Mouse (Mus musculus) hindbrain, postnatal 0 days (tissue): ENCODE measurements at regions not wholly inside any gene's neighbourhood (a gene's known extent, or its start where the extent isn't known, plus 50 kb on each side); places are given as distances from the start of the nearest gene placed in this dataset.

Source experiments
- ATAC-seq: fragments of 200-750 bp; cut with Nextera tagmentation; 2 replicates; pipeline ENCODE4 v1.8.0; 2017; ENCODE audit warnings: mild to moderate bottlenecking, moderate TSS enrichment, moderate library complexity
- DNase-seq: peaks from one replicate; pipeline ENCODE4 v3.0.0-alpha.2; 2015; ENCODE audit warnings: low spot score
- H3K27ac ChIP-seq: fragments of 300-500 bp; sonication (generic); 2 replicates; pipeline ENCODE4 v1.5.1; 2014; ENCODE audit warnings: mild to moderate bottlenecking
- H3K27me3 ChIP-seq: fragments of 300-500 bp; sonication (generic); 2 replicates; pipeline ENCODE4 v1.6.1; 2014; ENCODE audit warnings: low read length, mixed read lengths; ENCODE audit not compliant: insufficient read depth
- H3K36me3 ChIP-seq: fragments of 300-500 bp; sonication (generic); 2 replicates; pipeline ENCODE4 v1.6.1; 2014; ENCODE audit warnings: low read length, mixed read lengths; ENCODE audit not compliant: insufficient read depth
- H3K4me1 ChIP-seq: fragments of 300-500 bp; sonication (generic); 2 replicates; pipeline ENCODE4 v1.6.1; 2014; ENCODE audit warnings: antibody characterized with exemption, low read length, mixed read lengths; ENCODE audit not compliant: insufficient read depth
- H3K4me2 ChIP-seq: fragments of 300-500 bp; sonication (generic); 2 replicates; pipeline ENCODE4 v1.6.1; 2014; ENCODE audit warnings: low read depth, mild to moderate bottlenecking, low read length, moderate library complexity, mixed read lengths
- H3K4me3 ChIP-seq: fragments of 300-500 bp; sonication (generic); 2 replicates; pipeline ENCODE4 v1.5.1; 2014; ENCODE audit warnings: low read length
- H3K9ac ChIP-seq: fragments of 300-500 bp; sonication (generic); replicated peaks from 2 replicates; pipeline ENCODE4 v1.6.1; 2014; ENCODE audit warnings: mild to moderate bottlenecking, low read length, moderate library complexity, mixed read lengths
- H3K9me3 ChIP-seq: fragments of 300-500 bp; sonication (generic); 2 replicates; pipeline ENCODE4 v1.6.1; 2016; ENCODE audit warnings: low read length, mixed read lengths
- CTCF ChIP-seq: IDR thresholded peaks from 2 replicates; pipeline ENCODE4 v1.5.1; 2016; ENCODE audit warnings: antibody characterized with exemption, control low read depth, low read depth
- WGBS: fragments of 180-500 bp; shearing (Covaris S2); extraction: QIAGEN DNeasy Blood & Tissue Kit; methylation state at CpG from one replicate; pipeline ENCODE4 v1.1.7; 2014; 5-methylcytosine and 5-hydroxymethylcytosine counted together

DNA sequence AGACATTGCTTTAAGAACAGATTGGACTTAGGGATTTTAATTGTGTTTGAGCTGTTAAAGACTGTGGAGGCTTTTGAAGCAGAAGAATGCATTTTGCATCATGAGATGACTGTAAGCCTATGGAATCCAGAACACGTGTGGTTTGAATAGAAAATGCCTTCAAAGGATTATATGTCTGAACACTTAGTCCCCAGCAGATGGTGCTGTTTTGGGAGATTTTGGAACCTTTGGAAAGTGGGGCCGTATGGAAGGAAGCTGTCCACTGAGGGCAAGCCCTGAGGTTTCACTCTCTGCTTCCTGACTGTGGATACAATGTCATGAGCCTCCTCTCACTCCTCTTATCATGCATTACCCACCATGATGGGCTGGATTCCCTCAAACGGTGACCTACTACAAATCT is 168.4 kb upstream of the Irx4 start:
- TF ChIP-seq CTCF, result peak; percentile 40
- no peaks in the 10 kb centered on the region for H3K9me3 ChIP-seq
- no peak overlapping the region for H3K27ac ChIP-seq
- no peaks in the 10 kb centered on the region for H3K4me1 ChIP-seq
- no peak overlapping the region for H3K9ac ChIP-seq
- H3K36me3 ChIP-seq, result no peaks in the 10 kb centered on the region
- no peak overlapping the region for H3K4me3 ChIP-seq
- no peaks in the 10 kb centered on the region for H3K27me3 ChIP-seq
- DNase-seq, result peak; percentile 28
- WGBS, result 51% methylated on average over 3 of the region's 3 CpGs
- H3K4me2 ChIP-seq, result no peak overlapping the region
- ATAC-seq, result no peak

DNA sequence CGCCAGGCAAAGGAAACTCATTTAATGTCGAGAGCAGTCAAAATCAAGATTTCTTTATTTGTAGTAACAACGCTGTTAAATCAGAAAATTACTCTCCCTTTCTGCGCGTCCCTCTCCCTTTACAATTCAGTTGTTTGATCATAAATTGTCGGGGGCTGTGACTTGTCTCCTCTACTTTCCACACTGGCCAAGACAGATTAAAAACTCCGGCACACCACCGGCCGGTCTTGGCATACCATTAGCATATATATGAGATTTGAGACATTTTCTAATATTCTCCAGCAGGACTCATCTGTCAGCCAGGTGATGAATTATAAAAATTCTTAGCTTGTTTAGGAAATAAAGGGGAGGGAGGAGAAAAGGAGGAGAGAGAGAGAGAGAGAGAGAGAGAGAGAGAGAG is 162.8 kb upstream of the Irx4 start:
- DNase-seq, result no peak
- no peak for ATAC-seq
- WGBS, result 55% methylated on average over 9 of the region's 9 CpGs
- no peak overlapping the region for H3K9ac ChIP-seq
- H3K4me3 ChIP-seq, result no peak overlapping the region
- H3K9me3 ChIP-seq, result no peaks in the 10 kb centered on the region
- no peak for TF ChIP-seq CTCF
- no peak overlapping the region for H3K27ac ChIP-seq
- H3K27me3 ChIP-seq, result no peaks in the 10 kb centered on the region
- no peaks in the 10 kb centered on the region for H3K36me3 ChIP-seq
- no peaks in the 10 kb centered on the region for H3K4me1 ChIP-seq
- no peak overlapping the region for H3K4me2 ChIP-seq

DNA sequence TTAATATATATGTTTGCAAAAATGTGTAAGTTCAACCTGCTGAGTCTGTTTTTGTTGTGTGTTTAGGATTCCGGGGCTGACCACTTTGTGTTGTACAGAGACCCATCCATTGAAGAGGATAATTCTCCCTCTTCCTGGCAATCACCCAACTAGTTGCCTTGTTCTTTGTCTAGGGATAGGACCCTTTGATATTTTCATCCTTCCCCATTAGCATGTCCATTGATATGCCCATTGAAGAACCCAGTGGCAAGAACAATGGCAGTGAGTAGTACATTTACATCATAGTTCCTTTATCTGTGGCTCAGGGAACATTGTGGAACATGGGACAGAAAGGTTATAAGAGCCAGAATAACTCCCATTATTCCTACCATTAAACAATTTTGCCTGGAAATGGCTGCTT is 160.9 kb upstream of the Irx4 start:
- WGBS, result 26% methylated on average over 1 of the region's 1 CpGs
- DNase-seq, result no peak

DNA sequence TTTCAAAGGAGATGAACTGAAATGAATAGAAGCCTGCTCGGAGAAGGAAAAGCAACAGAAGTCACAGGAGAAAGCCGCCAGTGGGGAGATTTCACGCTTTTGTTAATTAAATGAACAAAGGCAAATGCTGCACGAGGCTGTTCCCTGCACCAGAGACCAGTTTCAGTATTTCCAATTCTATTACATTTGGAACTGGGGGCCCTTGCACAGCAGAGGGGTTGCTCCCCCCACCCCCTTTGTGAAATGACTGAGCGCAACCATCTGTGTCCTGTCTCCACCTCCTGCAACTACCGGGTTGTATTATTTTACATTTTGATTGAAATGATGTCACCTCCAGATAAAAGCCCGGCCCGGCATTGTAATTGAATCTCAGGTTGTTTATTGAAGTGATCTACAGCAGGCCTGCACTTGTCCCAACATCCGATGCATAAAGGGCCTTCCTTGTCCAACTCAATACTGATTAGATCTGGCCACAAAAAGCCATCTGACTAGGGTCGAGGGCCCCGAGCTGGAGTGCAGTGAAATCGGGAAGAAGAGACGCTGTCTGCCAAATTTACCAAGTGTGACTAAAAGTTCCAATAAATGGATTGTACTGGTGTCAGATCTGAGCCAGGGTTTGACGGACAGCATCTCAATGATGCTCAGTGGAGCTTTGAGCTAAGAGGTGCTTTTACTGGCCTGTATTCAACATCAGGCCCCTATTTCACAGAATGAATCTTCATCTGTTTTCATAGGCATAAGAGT is 152.9 kb upstream of the Irx4 start:
- Histone ChIP-seq H3K4me1 (no peaks in the 10 kb centered on the region), H3K36me3 (no peaks in the 10 kb centered on the region), H3K4me2 (no peak overlapping the region), H3K9ac (0 out of 2 replicates have a peak overlapping the region, but pooled peaks have one; percentile 17), H3K9me3 (no peaks in the 10 kb centered on the region), H3K27me3 (no peaks in the 10 kb centered on the region; the same call in 1 of the 2 replicates), H3K4me3 (no peak overlapping the region), H3K27ac (no peak overlapping the region)
- TF ChIP-seq CTCF, result no peak
- DNase-seq, result peak; percentile 39
- ATAC-seq, result peak; percentile 49; the same call in 1 of the 2 replicates
- 23% methylated on average over 14 of the region's 14 CpGs for WGBS

More for the DNA sequence above, 160.9 kb upstream of the Irx4 start:
- no peak for TF ChIP-seq CTCF
- no peaks in the 10 kb centered on the region for H3K4me1 ChIP-seq
- H3K4me2 ChIP-seq, result no peak overlapping the region
- H3K9me3 ChIP-seq, result no peaks in the 10 kb centered on the region
- no peak overlapping the region for H3K9ac ChIP-seq
- H3K4me3 ChIP-seq, result no peak overlapping the region
- no peaks in the 10 kb centered on the region for H3K36me3 ChIP-seq
- H3K27me3 ChIP-seq, result no peaks in the 10 kb centered on the region
- ATAC-seq, result no peak
- H3K27ac ChIP-seq, result no peak overlapping the region

DNA sequence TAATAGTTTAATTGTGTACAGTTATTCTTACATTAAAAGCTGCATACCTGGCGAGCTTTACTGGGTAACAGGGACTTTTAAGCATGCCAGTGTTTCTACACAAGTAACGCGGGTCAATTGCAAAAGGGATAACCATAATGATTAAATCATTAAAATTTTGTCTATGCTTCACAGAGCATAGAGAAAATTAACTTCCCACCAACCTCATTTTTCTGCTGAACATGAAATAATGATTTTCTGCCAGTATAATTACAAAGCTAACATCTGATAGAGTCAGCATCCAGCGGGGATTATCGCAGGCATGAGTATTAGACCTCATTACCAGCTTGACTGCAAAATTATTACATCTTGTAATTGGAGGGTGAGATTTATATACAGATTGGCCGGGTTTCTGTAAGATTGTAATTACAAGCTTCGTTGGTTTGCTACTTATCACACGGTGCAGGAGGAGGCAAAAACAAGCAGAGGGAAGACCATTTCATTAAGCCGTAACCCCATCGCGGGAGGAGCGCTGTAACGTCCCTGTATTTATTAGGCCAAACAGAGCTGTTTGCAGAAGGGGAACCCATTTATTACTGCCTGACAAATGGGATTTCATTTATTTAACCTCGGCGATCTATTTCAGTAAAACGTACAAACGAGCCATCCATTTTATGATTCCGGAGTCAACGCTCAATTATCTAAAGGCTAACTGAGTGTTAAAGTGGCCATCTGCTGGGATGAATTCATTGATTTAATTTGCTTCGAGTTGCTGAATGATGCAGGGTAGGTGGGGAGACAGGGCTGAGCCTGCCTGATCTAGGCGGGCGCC is 143.3 kb upstream of the Irx4 start:
- ATAC-seq, result peak; percentile 90
- WGBS, result 28% methylated on average over 22 of the region's 22 CpGs

DNA sequence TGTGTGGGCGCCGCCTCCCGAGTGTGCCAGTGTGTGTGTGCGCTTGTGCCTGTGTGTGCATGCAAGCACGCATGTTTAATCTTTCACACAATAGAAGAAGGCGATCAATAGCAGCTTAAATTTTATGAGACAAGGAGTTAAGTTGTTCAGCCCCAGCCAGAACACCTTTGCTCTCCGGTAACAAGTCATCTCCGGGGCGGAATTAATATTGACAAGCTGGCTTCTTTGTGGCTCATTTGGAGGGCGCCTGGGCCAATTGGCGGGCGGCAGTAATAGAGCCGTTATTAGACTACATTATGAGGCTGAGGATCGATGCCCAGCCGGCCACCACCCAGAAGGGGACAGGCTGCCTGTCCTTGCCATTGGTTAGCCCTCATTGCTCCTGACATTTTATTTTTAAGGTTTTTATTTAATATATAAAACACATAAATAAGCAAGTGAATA is 142.6 kb upstream of the Irx4 start:
- Histone ChIP-seq H3K9ac (peak overlapping the region; percentile 28; the same call in 1 of the 2 replicates), H3K4me1 (no peaks in the 10 kb centered on the region), H3K36me3 (no peaks in the 10 kb centered on the region), H3K4me3 (peak overlapping the region; percentile 25), H3K27ac (0 out of 2 replicates have a peak overlapping the region, but pooled peaks have one; percentile 28), H3K4me2 (peak overlapping the region; percentile 51), H3K9me3 (no peaks in the 10 kb centered on the region), H3K27me3 (peaks cover 6% of the 10 kb centered on the region; the same call in 1 of the 2 replicates)
- WGBS, result 32% methylated on average over 15 of the region's 15 CpGs
- ATAC-seq (peak; percentile 36; the same call in 1 of the 2 replicates), DNase-seq (peak; percentile 56)
- no peak for TF ChIP-seq CTCF

More for the DNA sequence above, 143.3 kb upstream of the Irx4 start:
- no peaks in the 10 kb centered on the region for H3K36me3 ChIP-seq
- H3K4me1 ChIP-seq, result no peaks in the 10 kb centered on the region
- no peaks in the 10 kb centered on the region for H3K9me3 ChIP-seq
- peaks cover 6% of the 10 kb centered on the region; the same call in 1 of the 2 replicates for H3K27me3 ChIP-seq
- peak overlapping the region; percentile 25 for H3K4me3 ChIP-seq
- H3K9ac ChIP-seq, result peak overlapping the region; percentile 28; the same call in 1 of the 2 replicates
- H3K27ac ChIP-seq, result 0 out of 2 replicates have a peak overlapping the region, but pooled peaks have one; percentile 28
- peak; percentile 75 for DNase-seq
- TF ChIP-seq CTCF, result no peak
- peak overlapping the region; percentile 51 for H3K4me2 ChIP-seq
